Mouse (Mus musculus) left cerebral cortex, postnatal 25 days (tissue): ENCODE results near the gene Dlg4. TPM values are rescaled to one million over a fixed set of nuclear protein-coding genes. Genes with fewer than 3 reads are reported as not detected.
A peak's percentile ranks its signal among the peaks of the same experiment; 100 is the strongest.

Experiments used
- DNase-seq, 2 experiments: peaks; one replicate each; pipeline ENCODE4 v3.0.0; 2022; ENCODE audit warnings: low spot score in 2 of 2, mixed read lengths in 1 of 2
- intact Hi-C: fragments of 180-260 bp; cut with DNase I; formaldehyde crosslinking; loops from one replicate; pipeline ENCODE4 v1.15.1; 2025
- microRNA-seq, 2 experiments: library from miRNA; unstranded; fragments of <30 nt; microRNA quantifications; one replicate each; pipeline ENCODE4 v1.2.0; 2022
- total RNA-seq, 2 experiments: library from RNA; stranded (reverse); gene quantifications; 2 replicates each; pipeline ENCODE4 v1.2.3; 2021

Dlg4 gene
- total RNA-seq, 2 experiments from 2014 or later: 931 to 954 TPM

DNA sequence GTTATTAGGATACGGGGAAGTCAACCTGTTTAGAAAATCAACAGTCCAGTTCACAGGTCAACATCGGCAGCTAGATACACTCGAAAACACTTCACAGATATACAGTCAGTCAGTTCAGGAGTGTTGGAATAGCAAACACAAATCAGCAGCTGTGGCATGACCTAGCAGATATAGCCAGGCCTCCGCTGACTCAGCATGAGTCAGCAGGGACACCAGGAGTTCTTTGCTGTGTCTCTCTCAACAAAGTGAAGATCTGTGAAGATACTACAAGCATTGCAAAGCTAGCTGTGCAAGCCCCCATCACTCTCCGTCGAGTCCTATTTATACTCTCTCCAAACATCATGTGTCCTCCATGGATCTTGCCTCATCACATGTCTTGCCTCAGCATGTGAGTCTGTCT, 58.8 kb downstream of the Dlg4 start:
- no peak for DNase-seq
- intact Hi-C loops: loop anchor here (2.0 kb wide), 1 partner anchor 103 kb away; no protein-coding TSS in a partner anchor

DNA sequence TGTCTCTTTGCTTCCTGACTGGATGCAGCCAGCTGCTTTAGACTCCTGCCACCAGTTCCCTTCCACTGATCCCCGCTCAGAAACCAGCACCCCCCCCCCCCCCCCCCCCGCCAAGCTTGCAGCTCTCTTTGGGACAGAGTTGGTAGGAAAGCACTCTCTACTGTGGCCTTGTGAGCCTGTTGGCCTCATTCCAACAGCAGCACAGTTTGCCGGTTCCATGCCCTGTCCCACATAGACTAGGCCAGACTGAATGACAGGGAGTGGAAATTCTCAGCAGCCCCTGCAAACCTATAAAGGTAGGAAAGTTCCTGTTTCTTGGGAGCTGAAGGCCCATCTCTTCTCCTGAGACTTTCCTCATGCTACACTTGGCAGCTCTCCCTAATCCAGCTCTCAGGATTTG, 60.7 kb downstream of the Dlg4 start:
- no peak for DNase-seq
- intact Hi-C loops: no loop called here

- intact Hi-C loops: no loop called here
- DNase-seq: no peak
Measured at GRCm38 (mm10) chr11:70079175-70079574, 62.4 kb downstream of the Dlg4 start.

DNA sequence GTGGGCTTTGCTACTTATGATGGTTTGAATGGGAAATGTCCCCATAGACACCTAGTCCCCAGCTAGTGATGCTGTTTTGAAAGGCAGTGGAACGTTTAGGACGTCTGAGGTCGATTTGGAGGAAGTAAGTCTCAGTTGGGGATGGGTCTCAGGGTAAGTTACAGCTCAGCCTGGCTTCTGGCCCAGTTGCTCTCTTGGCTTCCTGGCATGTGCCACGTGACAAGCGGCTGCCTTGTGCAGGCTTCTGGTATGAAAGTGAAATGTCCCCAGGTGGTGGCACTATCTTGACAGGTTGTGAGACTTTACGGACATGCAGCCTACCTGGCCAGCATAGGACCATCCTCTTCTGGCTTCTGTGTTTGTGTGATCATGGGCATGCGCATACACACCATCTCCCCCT, 63.2 kb downstream of the Dlg4 start:
- DNase-seq: no peak
- intact Hi-C loops: loop anchor here (10.0 kb wide), 1 partner anchor 275 kb away; the partner anchor contains the start of gene Alox15

- no peak for DNase-seq
- intact Hi-C loops: loop anchor here (10.0 kb wide), 1 partner anchor 274 kb away; the partner anchor contains the start of gene Alox15
Measured at GRCm38 (mm10) chr11:70080803-70081590, 64.3 kb downstream of the Dlg4 start.

DNA sequence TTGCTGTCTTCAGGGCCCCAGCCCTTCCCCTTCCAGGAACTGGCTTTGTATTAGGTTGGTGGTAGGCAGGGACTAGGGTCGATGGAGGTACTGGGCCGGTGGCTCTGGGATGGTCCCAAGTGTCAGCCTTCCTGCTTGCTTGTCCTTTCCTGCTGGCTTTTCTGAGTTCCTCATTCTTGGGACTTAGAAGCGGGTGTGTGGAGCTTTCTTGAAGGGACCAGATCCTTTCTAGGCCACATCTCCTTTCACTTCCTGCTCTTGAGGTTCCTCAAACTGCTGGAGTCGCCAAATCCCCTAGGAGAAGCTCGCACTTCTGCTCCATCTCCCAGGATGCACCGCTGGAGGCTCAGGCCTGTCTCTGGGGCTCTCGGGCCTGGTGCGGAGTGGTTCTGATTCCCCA, 67.8 kb downstream of the Dlg4 start:
- intact Hi-C loops: loop anchor here (10.0 kb wide), 1 partner anchor 270 kb away; the partner anchor contains the start of gene Alox15
- peak in 1 of 2 experiments; percentile 19 for DNase-seq

GRCm38 (mm10) chr11:70091986-70092783, 75.4 kb downstream of the Dlg4 start, which contains the start of gene Asgr2:
Gene Asgr2 (plus strand): TSS chr11:70092644.
- no peak for DNase-seq
- intact Hi-C loops: no loop called here

Small RNA genes lying within 50 kb of the gene (microRNA-seq; reads per million reads assigned to microRNA genes)
- gene Gm44349 (0.25 to 0.67 reads per million in 2 experiments), gene Mir324 (10,881 to 11,260 reads per million in 2 experiments)

Other genes starting within 250 kb of the Dlg4 start
- gene Chrnb1, start 221.0 kb upstream of the Dlg4 start, total RNA-seq: 1 to 10 TPM; 1.3 to 2.0 TPM
- gene Fgf11, start 215.1 kb upstream of the Dlg4 start, total RNA-seq: 10 to 100 TPM; 14.9 to 17.2 TPM
- not detected for gene Tmem102, start 211.3 kb upstream of the Dlg4 start, total RNA-seq
- not detected for gene Gm39566, start 201.6 kb upstream of the Dlg4 start, total RNA-seq
- gene Spem2, start 198.5 kb upstream of the Dlg4 start, total RNA-seq: not detected
- under 1 TPM in 1 of 2 experiments, not detected in 1; 0.43 TPM for gene Spem1, start 194.8 kb upstream of the Dlg4 start, total RNA-seq
- gene Nlgn2, start 179.2 kb upstream of the Dlg4 start, total RNA-seq: 100 to 1,000 TPM; 233 to 248 TPM
- 100 to 1,000 TPM; 129 to 134 TPM for gene Tmem256, start 178.4 kb upstream of the Dlg4 start, total RNA-seq
- 10 to 100 TPM; 15.6 to 19.2 TPM for gene Plscr3, start 170.6 kb upstream of the Dlg4 start, total RNA-seq
- under 1 TPM in 1 of 2 experiments, not detected in 1; 0.27 TPM for gene Tnk1, start 158.2 kb upstream of the Dlg4 start, total RNA-seq
- not detected for gene Tmem95, start 138.9 kb upstream of the Dlg4 start, total RNA-seq
- 1 to 10 TPM; 1.1 to 1.2 TPM for gene Kctd11, start 135.5 kb upstream of the Dlg4 start, total RNA-seq
- gene Acap1, start 121.4 kb upstream of the Dlg4 start, total RNA-seq: not detected
- gene 2810408A11Rik, start 116.0 kb upstream of the Dlg4 start, total RNA-seq: under 1 TPM; 0.55 to 0.60 TPM
- 100 to 1,000 TPM; 113 to 117 TPM for gene Neurl4, start 115.9 kb upstream of the Dlg4 start, total RNA-seq
- gene Gps2, start 103.1 kb upstream of the Dlg4 start, total RNA-seq: 10 to 100 TPM; 26.9 to 33.2 TPM
- gene Eif5a, start 95.0 kb upstream of the Dlg4 start, total RNA-seq: 100 to 1,000 TPM; 425 to 450 TPM
- gene Ybx2, start 81.1 kb upstream of the Dlg4 start, total RNA-seq: 10 to 100 TPM in 1 of 2 experiments, 1 to 10 TPM in 1; 6.1 to 10.7 TPM
- 1 to 10 TPM; 2.3 to 3.5 TPM for gene Slc2a4, start 68.8 kb upstream of the Dlg4 start, total RNA-seq
- gene Cldn7, start 52.2 kb upstream of the Dlg4 start, total RNA-seq: not detected
- 100 to 1,000 TPM; 117 to 129 TPM for gene Ctdnep1, start 35.8 kb upstream of the Dlg4 start, total RNA-seq
- 100 to 1,000 TPM; 106 to 109 TPM for gene Elp5, start 34.4 kb upstream of the Dlg4 start, total RNA-seq
- gene Gabarap, start 25.8 kb upstream of the Dlg4 start, total RNA-seq: 100 to 1,000 TPM; 217 to 218 TPM
- 10 to 100 TPM; 44.6 to 47.5 TPM for gene Phf23, start 21.2 kb upstream of the Dlg4 start, total RNA-seq
- 10 to 100 TPM; 26.1 to 32.2 TPM for gene Dvl2, start 16.3 kb upstream of the Dlg4 start, total RNA-seq
- 10 to 100 TPM; 57.4 to 59.3 TPM for gene Acadvl, start 1.5 kb upstream of the Dlg4 start, total RNA-seq
- gene Asgr1, start 37.1 kb downstream of the Dlg4 start, total RNA-seq: 1 to 10 TPM; 1.7 to 3.1 TPM
- not detected for gene Asgr2, start 75.7 kb downstream of the Dlg4 start, total RNA-seq
- gene Mgl2, start 113.4 kb downstream of the Dlg4 start, total RNA-seq: under 1 TPM; 0.44 to 0.50 TPM
- 1 to 10 TPM; 2.3 to 2.4 TPM for gene Clec10a, start 139.3 kb downstream of the Dlg4 start, total RNA-seq
- 10 to 100 TPM; 23.9 to 27.1 TPM for gene Slc16a11, start 195.8 kb downstream of the Dlg4 start, total RNA-seq
- gene Slc16a13, start 204.1 kb downstream of the Dlg4 start, total RNA-seq: 1 to 10 TPM; 7.0 to 8.3 TPM
- 1 to 10 TPM; 1.7 to 2.2 TPM for gene Bcl6b, start 212.9 kb downstream of the Dlg4 start, total RNA-seq
- 10 to 100 TPM; 45.9 to 47.1 TPM for gene 0610010K14Rik, start 221.0 kb downstream of the Dlg4 start, total RNA-seq
- 1 to 10 TPM; 5.2 to 6.0 TPM for gene Gm21988, start 222.9 kb downstream of the Dlg4 start, total RNA-seq
- gene Rnasek, start 222.9 kb downstream of the Dlg4 start, total RNA-seq: 100 to 1,000 TPM; 261 to 273 TPM
- under 1 TPM in 1 of 2 experiments, not detected in 1; 0.23 TPM for gene Alox12, start 238.4 kb downstream of the Dlg4 start, total RNA-seq